Mouse (Mus musculus): Measurements from ENCODE around the gene Adam17. TPM values are rescaled to one million over a fixed set of nuclear protein-coding genes. Genes with fewer than 3 reads are reported as not detected.

Gene Adam17
- polyA plus RNA-seq, 1 experiment from 2014 or later: 18.1 TPM

DNA sequence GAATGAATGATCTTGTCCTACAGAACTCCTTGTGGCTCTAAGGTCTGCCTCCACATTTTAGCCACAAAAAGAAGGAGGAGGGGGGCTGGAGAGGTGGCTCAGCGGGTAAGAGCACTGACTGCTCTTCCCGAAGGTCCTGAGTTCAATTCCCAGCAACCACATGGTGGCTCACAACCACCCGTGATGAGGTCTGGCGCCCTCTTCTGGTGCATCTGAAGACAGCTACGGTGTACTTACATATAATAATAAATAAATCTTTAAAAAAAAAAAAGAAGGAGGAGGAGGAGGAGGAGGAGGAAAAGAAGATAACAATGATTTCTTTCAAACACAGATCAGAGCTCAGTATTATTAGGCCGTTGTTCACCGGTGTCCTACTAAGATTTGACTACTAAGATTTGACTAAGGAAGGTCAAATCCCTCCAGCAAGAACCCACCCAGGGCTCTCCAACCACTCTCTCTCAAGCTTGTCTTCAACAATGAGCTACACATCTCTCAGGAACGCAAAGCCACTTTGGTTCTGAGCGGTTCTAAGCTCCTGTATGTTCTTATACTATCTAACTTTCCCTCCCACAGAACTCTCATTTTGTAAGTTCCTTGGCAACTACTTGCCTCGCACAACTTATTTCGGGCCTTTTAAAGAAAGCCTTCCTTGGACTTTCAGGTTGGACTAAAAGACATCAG is 88.5 kb downstream of the Adam17 start, which contains the start of gene Cpsf3:
Gene Cpsf3 (plus strand): TSS at position 631 of the 681 bp plus-strand sequence.
- H3K4me1 ChIP-seq (replicated peaks): peaks cover 36% of the 10 kb centered on the region
- H3K27ac ChIP-seq: peak within 1 kb of the TSS; percentile 81
- H3K36me3 ChIP-seq: peaks cover 5% of the 10 kb centered on the region; the same call in 1 of the 2 replicates
- H3K4me3 ChIP-seq (replicated peaks): peak within 1 kb of the TSS; percentile 89
- no peak for ATAC-seq (ENCODE audit: low read depth)
- WGBS (ENCODE audit: insufficient replicate concordance): 46% methylated on average over 11 of the region's 11 CpGs
- DNase-seq: no peak
- peak within 1 kb of the TSS; percentile 88 for H3K9ac ChIP-seq
- H3K4me2 ChIP-seq: peak within 1 kb of the TSS; percentile 93
- H3K27me3 ChIP-seq: no peaks in the 10 kb centered on the region
- H3K9me3 ChIP-seq (replicated peaks): no peaks in the 10 kb centered on the region

DNA sequence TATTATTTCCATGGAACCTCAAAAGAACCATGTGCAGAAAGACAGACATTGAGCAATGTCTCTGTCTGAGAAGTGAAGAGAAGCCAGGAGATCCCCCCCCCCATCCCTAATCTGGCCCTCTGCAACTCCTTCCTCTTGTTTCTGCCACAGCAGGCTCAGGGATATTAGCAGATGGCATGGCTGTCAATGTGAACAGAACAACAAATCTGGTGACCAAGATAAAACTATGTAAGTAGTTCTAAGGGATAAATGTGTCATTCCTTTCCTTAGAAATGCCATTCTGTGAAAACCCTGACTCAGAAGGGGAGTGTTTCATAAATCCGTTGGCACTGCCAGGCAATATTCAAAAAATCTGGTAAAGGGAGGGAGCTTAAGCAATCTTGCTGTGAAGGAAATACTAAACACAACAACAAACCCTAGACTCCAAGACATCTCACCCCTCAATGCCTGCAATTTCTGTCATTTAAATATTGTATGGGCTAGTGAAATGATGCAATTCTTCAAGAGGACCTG is 96.0 kb downstream of the Adam17 start:
- DNase-seq (no peak), ATAC-seq (ENCODE audit: low read depth) (no peak)
- H3K4me1 ChIP-seq (replicated peaks): 0 out of 2 replicates have a peak, but pooled peaks cover 2% of the 10 kb centered on the region
- no peak overlapping the region for H3K9ac ChIP-seq
- H3K27ac ChIP-seq: no peak overlapping the region
- no peaks in the 10 kb centered on the region for H3K27me3 ChIP-seq
- WGBS (ENCODE audit: insufficient replicate concordance): 55% methylated on average over 1 of the region's 1 CpGs
- H3K4me3 ChIP-seq (replicated peaks): no peak overlapping the region
- H3K36me3 ChIP-seq: no peaks in the 10 kb centered on the region
- no peak overlapping the region for H3K4me2 ChIP-seq
- H3K9me3 ChIP-seq (replicated peaks): no peaks in the 10 kb centered on the region

DNA sequence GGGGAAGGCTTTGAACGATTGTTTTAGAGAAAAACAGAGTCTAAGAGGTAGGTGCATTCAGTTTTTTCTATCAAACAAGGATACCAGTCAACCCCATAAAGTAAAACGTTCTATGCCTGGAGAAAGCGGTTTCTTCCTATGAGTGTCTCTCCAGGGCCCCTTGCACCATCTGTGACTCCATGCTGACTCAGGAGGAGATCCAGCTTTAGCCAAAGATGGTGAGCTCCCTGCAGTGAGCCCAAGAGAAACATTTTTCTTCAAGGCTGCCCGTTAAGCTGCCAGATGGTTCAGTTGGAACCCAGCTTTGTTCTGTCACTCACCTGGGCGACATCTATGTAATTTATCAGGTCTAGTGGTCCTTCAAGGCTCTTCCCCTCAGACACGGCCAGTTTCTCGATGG is 99.0 kb downstream of the Adam17 start:
- Histone ChIP-seq H3K4me2 (no peak overlapping the region), H3K27me3 (no peaks in the 10 kb centered on the region), H3K4me3 (replicated peaks) (no peak overlapping the region), H3K36me3 (peaks cover 19% of the 10 kb centered on the region), H3K27ac (no peak overlapping the region), H3K4me1 (replicated peaks) (no peaks in the 10 kb centered on the region), H3K9ac (no peak overlapping the region), H3K9me3 (replicated peaks) (no peaks in the 10 kb centered on the region)
- ATAC-seq (ENCODE audit: low read depth) (no peak), DNase-seq (no peak)
- 68% methylated on average over 7 of the region's 7 CpGs for WGBS (ENCODE audit: insufficient replicate concordance)

Other genes starting within 250 kb of the Adam17 start
- gene Cpsf3, start 88.2 kb downstream of the Adam17 start, polyA plus RNA-seq (2015; fragmentation: Nextera tagmentation; extraction: Ambion mirVana): 51.6 and 64.4 TPM in 2 replicates
- 28.7 and 29.3 TPM in 2 replicates for gene Itgb1bp1, start 87.3 kb downstream of the Adam17 start, polyA plus RNA-seq (2015; fragmentation: Nextera tagmentation; extraction: Ambion mirVana)
- 30.2 and 34.0 TPM in 2 replicates for gene Iah1, start 57.2 kb downstream of the Adam17 start, polyA plus RNA-seq (2015; fragmentation: Nextera tagmentation; extraction: Ambion mirVana)
- gene Ywhaq, start 44.0 kb upstream of the Adam17 start, polyA plus RNA-seq (2015; fragmentation: Nextera tagmentation; extraction: Ambion mirVana): 262 and 303 TPM in 2 replicates

All from liver, embryonic 13.5 days (tissue).